ENCODE assay signal across 8 mouse cellular contexts in the genomic region with DNA sequence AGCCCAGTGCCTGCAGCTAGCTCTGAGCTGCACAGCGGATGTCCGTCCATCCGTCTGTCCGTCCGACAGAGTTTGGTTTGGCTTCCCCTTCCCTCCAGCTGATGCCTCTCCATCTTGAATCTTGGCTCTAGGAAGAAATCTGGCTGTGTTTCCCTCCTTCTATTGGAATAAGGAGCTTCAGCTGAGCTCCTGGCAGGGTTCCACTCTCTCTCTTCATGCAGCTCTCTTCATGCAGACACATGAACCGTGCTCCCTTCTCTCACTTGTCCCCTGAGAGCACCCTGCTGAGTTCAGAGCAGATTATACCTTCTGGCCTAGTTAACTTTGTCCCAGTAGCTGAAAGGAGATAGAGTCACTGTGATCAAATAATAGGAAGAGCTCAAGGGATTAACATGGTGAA.
A peak's percentile ranks its signal among the peaks of the same experiment; 100 is the strongest.
DNase-seq lines count a peak whose midpoint lies in the region; ATAC-seq and TF ChIP-seq lines count a peak whose summit lies in the region.

No protein-coding gene starts in this region.

- TF ChIP-seq POLR2A in thymus, adult 2 months (IDR thresholded peaks at IDR 0.05; ENCODE audit: control insufficient read depth, extremely low read depth, insufficient read depth, low read length, poor library complexity), result no peak

- H3K9ac ChIP-seq in midbrain, embryonic 14.5 days (replicated peaks; ENCODE audit: low read length), result no peak overlapping the region

- no peaks in the 10 kb centered on the region for H3K36me3 ChIP-seq in midbrain, embryonic 14.5 days (ENCODE audit: control insufficient read depth, insufficient read depth, low read length)
- H3K36me3 ChIP-seq in thymus, adult 2 months (ENCODE audit: control insufficient read depth, insufficient read depth, low read length), result no peaks in the 10 kb centered on the region

- peak; percentile 50 for ATAC-seq in frontal cortex, adult (ENCODE audit: low TSS enrichment)
- 0 out of 2 replicates have a peak, but pooled peaks have one; percentile 11 for ATAC-seq in midbrain, embryonic 14.5 days (ENCODE audit: low FRiP score, low TSS enrichment)

- no peak for DNase-seq in frontal cortex, postnatal 25 days (ENCODE audit: low spot score in 2 of 2)
- peak; percentile 50 for DNase-seq in right cerebral cortex, postnatal 14 days
- no peak for DNase-seq in right cerebral cortex, adult 2 months (ENCODE audit: low spot score in 2 of 2)
- peak; percentile 70 to 72 for DNase-seq in heart, postnatal 10 days
- peak; percentile 61 for DNase-seq in midbrain, embryonic 14.5 days
- no peak for DNase-seq in thymus, adult 2 months
- DNase-seq in embryo, embryonic 11 days, result no peak

- H3K27ac ChIP-seq in midbrain, embryonic 14.5 days (replicated peaks; ENCODE audit: low read depth, low read length), result peak overlapping the region; percentile 68
- no peak overlapping the region for H3K27ac ChIP-seq in thymus, adult 2 months (ENCODE audit: control insufficient read depth, insufficient read depth, low read length)

- no peak overlapping the region for H3K4me2 ChIP-seq in midbrain, embryonic 14.5 days (ENCODE audit: low read length)

- peaks cover 22% of the 10 kb centered on the region for H3K4me1 ChIP-seq in midbrain, embryonic 14.5 days (ENCODE audit: control insufficient read depth, insufficient read depth, low read length)
- peaks cover 3% of the 10 kb centered on the region; the same call in 1 of the 2 replicates for H3K4me1 ChIP-seq in thymus, adult 2 months (replicated peaks; ENCODE audit: control insufficient read depth, insufficient read depth, low read length)

- intact Hi-C loops in heart, postnatal 10 days (cut with DNase I), result no loop called here

- no peaks in the 10 kb centered on the region for H3K27me3 ChIP-seq in midbrain, embryonic 14.5 days (ENCODE audit: control insufficient read depth, insufficient read depth, low read length)
- H3K27me3 ChIP-seq in thymus, adult 2 months (ENCODE audit: control insufficient read depth, insufficient read depth, low read length), result no peaks in the 10 kb centered on the region

- no peak for TF ChIP-seq CTCF in thymus, adult 2 months (IDR thresholded peaks at IDR 0.05; ENCODE audit: borderline replicate concordance, control insufficient read depth, extremely low read depth, insufficient read depth, low read length, poor library complexity)

- 46% methylated on average over 6 of the region's 6 CpGs for WGBS in midbrain, embryonic 14.5 days
- 95% methylated on average over 6 of the region's 6 CpGs for WGBS in thymus, adult 2 months

- H3K4me3 ChIP-seq in midbrain, embryonic 14.5 days (replicated peaks; ENCODE audit: low read depth, low read length), result no peak overlapping the region
- no peak overlapping the region for H3K4me3 ChIP-seq in thymus, adult 2 months (ENCODE audit: control insufficient read depth, insufficient read depth, low read length)

- no peaks in the 10 kb centered on the region for H3K9me3 ChIP-seq in midbrain, embryonic 14.5 days (ENCODE audit: control insufficient read depth, low read length)

Comparison
In these comparisons a context has a peak if more than half of its experiments do, and no peak if none do; other contexts are left out.
1. DNase-seq: peak in right cerebral cortex, postnatal 14 days (single experiment), heart, postnatal 10 days (2 of 2) and midbrain, embryonic 14.5 days (single experiment); none in frontal cortex, postnatal 25 days (0 of 2), right cerebral cortex, adult 2 months (0 of 2), thymus, adult 2 months (single experiment) and embryo, embryonic 11 days (single experiment).